Mouse (Mus musculus) thymus, adult 2 months (tissue): ENCODE results near the gene Chst1. TPM values are rescaled to one million over a fixed set of nuclear protein-coding genes. Genes with fewer than 3 reads are reported as not detected.

Experiments
- DNase-seq: peaks from one replicate; pipeline ENCODE4 v3.0.0; 2021
- H3K27ac ChIP-seq: fragments of 200-500 bp; 2 replicates; pipeline ENCODE4 v1.5.1; 2012; ENCODE audit warnings: low read length, control low read depth; ENCODE audit not compliant: control insufficient read depth, insufficient read depth
- H3K27me3 ChIP-seq: fragments of 200-500 bp; 2 replicates; pipeline ENCODE4 v1.6.1; 2012; ENCODE audit warnings: mild to moderate bottlenecking, low read length, moderate library complexity, mixed read lengths; ENCODE audit not compliant: control insufficient read depth, insufficient read depth
- H3K36me3 ChIP-seq: fragments of 200-500 bp; 2 replicates; pipeline ENCODE4 v1.6.1; 2012; ENCODE audit warnings: mild to moderate bottlenecking, low read length, moderate library complexity; ENCODE audit not compliant: control insufficient read depth, insufficient read depth
- H3K4me1 ChIP-seq: fragments of 200-500 bp; replicated peaks from 2 replicates; pipeline ENCODE4 v1.6.1; 2012; ENCODE audit warnings: low read length; ENCODE audit not compliant: control insufficient read depth, insufficient read depth
- H3K4me3 ChIP-seq: fragments of 200-500 bp; 2 replicates; pipeline ENCODE4 v1.5.1; 2012; ENCODE audit warnings: mild to moderate bottlenecking, low read length, control low read depth, moderate library complexity; ENCODE audit not compliant: control insufficient read depth, insufficient read depth
- CTCF ChIP-seq: fragments of 200-500 bp; IDR thresholded peaks from 2 replicates; pipeline ENCODE4 v1.5.1; 2012; ENCODE audit warnings: mild to moderate bottlenecking, control low read depth, low read length, moderate library complexity, borderline replicate concordance; ENCODE audit not compliant: control insufficient read depth, poor library complexity, insufficient read depth; ENCODE audit errors: extremely low read depth
- POLR2A ChIP-seq: fragments of 200-500 bp; IDR thresholded peaks from 2 replicates; pipeline ENCODE4 v1.6.1; 2012; ENCODE audit warnings: mild to moderate bottlenecking, low read length, control low read depth, moderate library complexity; ENCODE audit not compliant: control insufficient read depth, poor library complexity, insufficient read depth; ENCODE audit errors: extremely low read depth
- WGBS: fragments of 180-500 bp; shearing (Covaris S2); methylation state at CpG from one replicate; pipeline ENCODE4 v1.1.7; 2018; 5-methylcytosine and 5-hydroxymethylcytosine counted together
- polyA plus RNA-seq: library from polyadenylated mRNA; depleted of rRNA; stranded (reverse); fragments of >200 nt; gene quantifications from 2 replicates; pipeline ENCODE4 v1.2.3, GENCODE M21; 2012; rRNA removed

Chst1 gene
- polyA plus RNA-seq, result 7.4 and 8.1 TPM in 2 replicates

DNA sequence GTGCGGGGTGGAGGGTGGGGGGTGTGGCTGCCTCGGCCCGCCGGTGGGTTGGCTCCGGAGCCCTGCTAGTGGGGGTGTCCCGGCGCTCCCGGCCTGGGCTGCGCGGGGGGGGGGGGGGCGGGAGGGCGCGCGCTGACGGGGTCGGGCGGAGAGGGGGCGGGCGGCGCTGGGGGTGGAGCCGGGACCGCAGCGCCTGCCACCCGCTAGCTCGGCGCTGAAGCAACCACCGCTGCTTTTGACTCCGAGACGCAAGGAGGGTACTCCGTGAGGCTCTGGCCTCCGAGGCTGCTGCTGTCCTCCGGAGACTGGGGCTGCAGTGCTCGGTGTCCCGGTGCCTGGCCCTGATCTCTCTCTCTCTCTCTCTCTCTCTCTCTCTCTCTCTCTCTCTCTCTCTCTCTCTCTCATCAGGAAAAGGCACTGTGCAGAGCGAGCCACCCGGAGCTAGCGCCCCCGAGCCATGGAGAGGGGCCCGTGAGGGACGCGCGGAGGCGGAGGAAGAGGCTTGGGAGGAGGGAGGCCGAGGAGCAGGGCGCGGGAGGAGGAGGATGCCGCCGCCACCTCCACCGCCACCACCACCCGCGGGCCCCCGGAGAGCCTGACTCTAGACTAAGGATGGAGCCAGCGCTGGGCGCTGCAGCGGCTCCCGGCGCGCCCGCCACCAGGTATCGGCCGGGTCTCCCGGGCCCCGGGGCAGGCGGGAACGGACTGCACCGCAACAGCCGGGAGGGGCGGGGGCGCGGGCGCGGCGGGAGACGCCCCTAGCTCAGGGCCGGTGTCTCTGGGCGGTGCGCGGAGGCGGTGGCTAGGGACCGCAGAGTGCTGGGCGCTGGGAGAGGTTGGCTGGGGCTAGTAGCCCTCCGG lies at the start of gene Chst1:
Chst1 (plus strand) TSS at position 221 of the 861 bp plus-strand sequence.
- Histone ChIP-seq H3K27me3 (peaks cover 16% of the 10 kb centered on the region), H3K36me3 (no peaks in the 10 kb centered on the region), H3K4me1 (peaks cover 5% of the 10 kb centered on the region; the same call in 1 of the 2 replicates), H3K27ac (no peak within 1 kb of the TSS), H3K4me3 (peak within 1 kb of the TSS; percentile 14)
- DNase-seq, result peak; percentile 16
- no peak for TF ChIP-seq POLR2A
- TF ChIP-seq CTCF, result no peak
- WGBS, result 2% methylated on average over 62 of the region's 82 CpGs

DNA sequence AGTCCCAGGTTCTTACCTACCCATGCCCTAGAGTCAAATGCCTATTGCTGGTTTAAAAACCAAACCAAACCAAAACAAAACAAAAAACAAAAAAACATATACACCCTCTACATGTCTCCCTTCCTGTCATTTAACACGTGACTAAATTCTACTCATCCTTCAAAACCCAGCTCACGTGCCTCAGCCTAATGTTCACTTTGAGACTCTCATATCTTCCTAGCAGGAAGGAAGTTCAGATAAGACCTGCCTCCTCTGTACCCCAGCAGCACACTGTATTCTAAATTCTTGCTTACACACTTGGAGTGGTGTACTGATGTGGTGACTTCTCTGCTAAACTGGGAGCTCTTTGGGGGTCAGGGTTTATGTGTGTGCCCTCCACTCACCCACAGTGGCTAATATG lies 49.5 kb upstream of the Chst1 start:
- H3K27me3 ChIP-seq, result no peaks in the 10 kb centered on the region
- no peaks in the 10 kb centered on the region for H3K36me3 ChIP-seq
- peaks cover 6% of the 10 kb centered on the region for H3K4me1 ChIP-seq
- no peak for DNase-seq
- TF ChIP-seq CTCF, result no peak
- no peak for TF ChIP-seq POLR2A
- no peak overlapping the region for H3K4me3 ChIP-seq
- H3K27ac ChIP-seq, result no peak overlapping the region
- WGBS, result 7% methylated on average over 2 of the region's 2 CpGs

DNA sequence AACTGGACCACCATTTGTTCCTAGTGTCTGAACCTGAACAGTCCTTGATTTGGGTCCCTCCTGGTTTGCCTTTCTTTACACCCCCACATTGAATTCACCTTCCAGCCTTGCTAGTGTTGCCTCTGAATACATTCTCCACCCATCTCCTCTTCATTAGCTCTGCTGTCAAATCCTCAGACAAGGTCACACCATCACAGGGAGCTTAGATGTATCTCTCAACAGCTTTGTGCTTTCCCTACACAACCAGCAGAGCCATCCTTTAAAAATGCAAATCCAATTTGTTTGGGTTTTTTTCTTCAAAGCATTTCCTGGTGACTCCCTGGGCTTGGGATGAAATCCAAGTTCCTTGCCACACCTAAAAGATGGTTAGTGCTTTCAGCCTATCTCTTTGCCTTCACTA lies 45.0 kb upstream of the Chst1 start:
- TF ChIP-seq CTCF (no peak), POLR2A (no peak)
- Histone ChIP-seq H3K36me3 (no peaks in the 10 kb centered on the region), H3K27ac (no peak overlapping the region), H3K27me3 (no peaks in the 10 kb centered on the region), H3K4me3 (no peak overlapping the region), H3K4me1 (no peaks in the 10 kb centered on the region)
- no peak for DNase-seq

DNA sequence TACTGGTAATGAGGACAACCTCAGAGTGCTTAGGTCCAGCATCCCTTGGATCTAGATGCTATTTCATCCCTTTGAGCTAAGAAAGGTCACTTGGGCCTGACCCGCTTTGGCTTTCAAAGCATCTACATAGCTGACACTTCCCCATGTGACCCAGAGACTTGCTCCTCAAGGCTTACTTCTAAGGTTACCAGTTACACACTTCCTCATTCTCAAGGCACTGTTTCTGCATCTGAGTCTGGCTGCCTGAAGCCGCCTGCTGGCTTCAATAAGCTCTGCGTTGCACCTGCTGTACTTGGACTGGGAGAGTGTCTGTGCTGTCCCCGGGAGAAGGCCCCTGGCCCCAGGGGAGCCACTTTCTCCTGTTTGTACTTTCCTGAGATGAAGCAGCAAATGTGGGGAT lies 36.6 kb upstream of the Chst1 start:
- no peak overlapping the region for H3K4me3 ChIP-seq
- no peak overlapping the region for H3K27ac ChIP-seq
- no peak for DNase-seq
- no peaks in the 10 kb centered on the region for H3K36me3 ChIP-seq
- 16% methylated on average over 4 of the region's 4 CpGs for WGBS
- no peaks in the 10 kb centered on the region for H3K4me1 ChIP-seq
- TF ChIP-seq POLR2A (no peak), CTCF (no peak)
- no peaks in the 10 kb centered on the region for H3K27me3 ChIP-seq

DNA sequence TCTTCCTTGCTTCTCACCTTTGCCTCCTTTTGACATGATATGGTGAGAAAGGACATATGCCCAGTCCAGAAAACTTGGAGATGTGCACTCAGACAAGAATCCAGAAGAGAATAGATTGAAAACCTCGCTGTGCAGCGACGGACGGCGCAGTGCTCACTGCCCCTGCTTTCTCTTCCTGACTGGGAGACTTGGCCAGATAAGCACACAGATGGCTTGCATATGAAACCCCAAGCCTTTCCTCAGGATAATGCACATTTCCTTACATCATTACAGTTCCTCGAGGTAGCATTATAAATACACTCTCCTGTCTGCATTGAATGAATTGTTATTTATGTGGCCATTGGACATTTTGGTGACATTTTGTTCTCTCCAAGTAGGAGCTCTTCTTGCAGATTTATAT lies 28.9 kb upstream of the Chst1 start:
- no peak overlapping the region for H3K27ac ChIP-seq
- H3K4me1 ChIP-seq, result no peaks in the 10 kb centered on the region
- no peaks in the 10 kb centered on the region for H3K27me3 ChIP-seq
- no peak overlapping the region for H3K4me3 ChIP-seq
- WGBS, result 75% methylated on average over 6 of the region's 6 CpGs
- TF ChIP-seq CTCF (no peak), POLR2A (no peak)
- no peaks in the 10 kb centered on the region for H3K36me3 ChIP-seq
- DNase-seq, result no peak

DNA sequence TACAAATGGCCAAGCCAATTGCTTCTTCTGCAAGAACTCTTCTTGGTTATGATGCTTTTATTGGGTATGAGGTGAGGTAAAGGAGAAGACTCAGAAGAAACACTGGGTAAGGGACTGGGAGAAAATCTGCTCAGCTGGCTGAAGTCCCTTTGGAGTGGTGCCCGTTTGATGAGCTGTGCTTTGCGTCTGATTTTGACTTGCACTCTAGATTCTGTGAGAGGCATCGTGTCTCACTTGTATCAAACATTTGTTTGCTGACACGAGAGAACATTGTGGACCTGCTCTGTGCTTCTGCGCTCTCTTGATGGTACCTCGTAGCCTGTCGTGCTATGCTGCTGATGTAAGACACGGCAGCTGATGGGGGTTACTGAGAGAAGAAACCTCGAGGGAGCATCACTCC lies 21.7 kb upstream of the Chst1 start:
- H3K27me3 ChIP-seq, result no peaks in the 10 kb centered on the region
- TF ChIP-seq CTCF (no peak), POLR2A (no peak)
- H3K27ac ChIP-seq, result no peak overlapping the region
- no peak overlapping the region for H3K4me3 ChIP-seq
- no peaks in the 10 kb centered on the region for H3K4me1 ChIP-seq
- H3K36me3 ChIP-seq, result no peaks in the 10 kb centered on the region
- DNase-seq, result no peak
- 82% methylated on average over 9 of the region's 9 CpGs for WGBS

DNA sequence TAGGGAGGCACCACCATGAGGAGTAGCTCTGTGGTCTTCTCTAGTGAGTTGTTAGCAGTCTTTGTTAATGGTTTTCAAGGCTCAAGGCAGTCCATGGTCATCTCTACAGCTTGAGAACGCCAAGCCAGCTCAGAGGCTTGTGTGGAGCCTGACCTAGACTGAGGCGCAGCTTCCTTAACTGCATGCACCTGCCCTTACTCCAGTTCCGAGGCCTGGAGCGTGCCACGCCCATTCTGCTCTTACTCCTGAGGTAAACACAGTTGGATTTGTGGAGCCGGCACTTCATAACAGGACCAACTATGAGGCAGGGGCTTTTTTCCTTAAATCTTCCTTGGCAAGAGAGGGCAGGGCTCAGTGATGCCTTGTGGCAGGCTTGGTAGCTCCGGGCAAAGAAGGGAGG lies 18.2 kb upstream of the Chst1 start:
- 95% methylated on average over 7 of the region's 7 CpGs for WGBS

More for the DNA sequence above, 18.2 kb upstream of the Chst1 start:
- no peak overlapping the region for H3K27ac ChIP-seq
- H3K4me1 ChIP-seq, result no peaks in the 10 kb centered on the region
- H3K27me3 ChIP-seq, result no peaks in the 10 kb centered on the region
- DNase-seq, result no peak
- TF ChIP-seq POLR2A (no peak), CTCF (no peak)
- no peak overlapping the region for H3K4me3 ChIP-seq
- no peaks in the 10 kb centered on the region for H3K36me3 ChIP-seq
